Mouse (Mus musculus): ENCODE measurements around the gene Nfkb1.

GRCm38 (mm10) chr3:135722104-135722503, 30.8 kb upstream of the Nfkb1 start:
- no peak for TF ChIP-seq CTCF (IDR thresholded peaks at IDR 0.05; ENCODE audit: low read depth)
- TF ChIP-seq EP300 (IDR thresholded peaks at IDR 0.05; ENCODE audit: low read depth) = no peak
